Mouse (Mus musculus) neural tube, embryonic 12.5 days (tissue): ENCODE results near the gene Tom1l1. TPM values are rescaled to one million over a fixed set of nuclear protein-coding genes. Genes with fewer than 3 reads are reported as not detected.

Experiments
- ATAC-seq: fragments of 200-750 bp; cut with Nextera tagmentation; 2 replicates; pipeline ENCODE4 v1.8.0; 2017; ENCODE audit warnings: low read depth, mild to moderate bottlenecking, moderate TSS enrichment, moderate library complexity; ENCODE audit not compliant: low FRiP score
- H3K27ac ChIP-seq: fragments of 300-500 bp; sonication (generic); 2 replicates; pipeline ENCODE4 v1.5.1; 2016
- H3K27me3 ChIP-seq: fragments of 300-500 bp; sonication (generic); replicated peaks from 2 replicates; pipeline ENCODE4 v1.6.1; 2016; ENCODE audit warnings: mild to moderate bottlenecking
- H3K36me3 ChIP-seq: fragments of 300-500 bp; sonication (generic); 2 replicates; pipeline ENCODE4 v1.6.1; 2016; ENCODE audit warnings: mild to moderate bottlenecking
- H3K4me1 ChIP-seq: fragments of 300-500 bp; sonication (generic); 2 replicates; pipeline ENCODE4 v1.6.1; 2016
- H3K4me2 ChIP-seq: fragments of 300-500 bp; sonication (generic); replicated peaks from 2 replicates; pipeline ENCODE4 v1.6.1; 2016; ENCODE audit warnings: mild to moderate bottlenecking
- H3K4me3 ChIP-seq: fragments of 300-500 bp; sonication (generic); 2 replicates; pipeline ENCODE4 v1.5.1; 2016
- H3K9ac ChIP-seq: fragments of 300-500 bp; sonication (generic); 2 replicates; pipeline ENCODE4 v1.6.1; 2016; ENCODE audit warnings: mild to moderate bottlenecking
- H3K9me3 ChIP-seq: fragments of 300-500 bp; sonication (generic); 2 replicates; pipeline ENCODE4 v1.6.1; 2016; ENCODE audit warnings: mild to moderate bottlenecking
- WGBS: fragments of 180-500 bp; shearing (Covaris S2); methylation state at CpG from one replicate; pipeline ENCODE4 v1.1.7; 2016; 5-methylcytosine and 5-hydroxymethylcytosine counted together
- polyA plus RNA-seq: library from polyadenylated mRNA; unstranded; fragments of >200 nt; fragmentation: Nextera tagmentation; extraction: Ambion mirVana; gene quantifications from 2 replicates; pipeline ENCODE4 v1.2.1, GENCODE M21; 2016

Gene Tom1l1
- polyA plus RNA-seq, 1 experiment from 2014 or later, result 18.0 TPM

DNA sequence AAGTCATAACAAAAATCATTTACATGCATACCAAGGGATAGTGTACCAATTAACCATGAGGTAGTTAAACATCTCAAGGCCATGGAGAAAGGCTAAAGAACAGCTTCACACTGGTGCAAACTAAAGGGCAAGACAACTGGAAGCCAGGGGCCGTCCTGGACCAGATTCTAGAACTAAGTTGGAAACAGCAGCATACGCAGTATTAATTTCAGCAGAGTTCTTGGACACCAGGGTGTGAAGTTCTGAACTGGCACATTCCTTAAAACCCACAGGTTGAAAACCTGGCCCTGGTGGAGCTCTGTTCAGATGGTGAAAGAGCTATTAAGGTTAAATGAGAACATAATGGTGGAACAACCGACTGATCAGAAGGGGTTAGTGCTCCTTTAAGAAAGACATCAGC lies 53.5 kb downstream of the Tom1l1 start:
- H3K27me3 ChIP-seq, result no peaks in the 10 kb centered on the region
- H3K36me3 ChIP-seq, result no peaks in the 10 kb centered on the region
- WGBS, result 90% methylated on average over 3 of the region's 3 CpGs
- ATAC-seq, result no peak
- no peaks in the 10 kb centered on the region for H3K9me3 ChIP-seq
- H3K4me3 ChIP-seq, result no peak overlapping the region
- no peak overlapping the region for H3K4me2 ChIP-seq
- H3K9ac ChIP-seq, result no peak overlapping the region
- peaks cover 11% of the 10 kb centered on the region for H3K4me1 ChIP-seq
- no peak overlapping the region for H3K27ac ChIP-seq

DNA sequence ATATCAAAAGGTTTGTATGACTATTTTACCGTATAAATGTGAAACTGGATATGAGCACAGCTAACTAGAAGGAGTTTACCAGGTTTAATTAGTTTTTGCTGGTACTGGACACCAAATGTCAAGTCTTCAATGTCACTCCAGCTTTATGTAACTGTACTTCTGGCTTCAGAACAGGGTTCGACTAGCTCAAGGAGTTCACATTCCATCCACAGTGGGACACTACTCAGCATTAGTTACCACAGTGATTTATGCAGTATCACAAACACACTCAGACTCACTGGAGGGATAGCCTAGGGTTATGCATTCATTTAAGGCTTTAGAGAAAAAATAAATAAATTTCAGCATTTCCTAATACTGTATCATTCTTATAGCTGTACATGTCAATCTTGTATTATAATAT lies 55.7 kb downstream of the Tom1l1 start:
- H3K4me2 ChIP-seq, result no peak overlapping the region
- no peaks in the 10 kb centered on the region for H3K9me3 ChIP-seq
- peaks cover 9% of the 10 kb centered on the region; the same call in 1 of the 2 replicates for H3K4me1 ChIP-seq
- ATAC-seq, result no peak
- H3K27ac ChIP-seq, result no peak overlapping the region
- no peaks in the 10 kb centered on the region for H3K36me3 ChIP-seq
- H3K4me3 ChIP-seq, result no peak overlapping the region
- no peak overlapping the region for H3K9ac ChIP-seq
- no peaks in the 10 kb centered on the region for H3K27me3 ChIP-seq
- 76% methylated on average over 2 of the region's 2 CpGs for WGBS

DNA sequence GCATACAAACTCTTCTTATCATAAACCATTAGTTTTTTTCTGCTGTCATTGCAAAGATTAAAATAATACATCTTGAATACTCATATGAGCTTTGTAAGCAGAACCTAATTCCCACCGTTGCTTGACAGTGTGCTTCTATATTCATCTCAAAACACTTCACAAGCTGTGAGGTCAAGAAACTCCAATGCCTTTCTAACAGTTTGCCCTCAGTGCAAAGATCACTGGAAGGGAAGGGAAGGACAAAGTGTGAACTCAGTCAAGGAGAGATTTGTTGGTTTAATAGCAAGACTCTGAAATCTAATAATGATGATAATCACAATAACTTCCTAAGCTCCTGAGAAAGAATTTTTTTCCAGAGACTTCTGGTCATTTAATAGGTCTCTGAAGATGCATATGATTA lies 60.4 kb downstream of the Tom1l1 start:
- Histone ChIP-seq H3K9ac (no peak overlapping the region), H3K27me3 (no peaks in the 10 kb centered on the region), H3K4me2 (no peak overlapping the region), H3K9me3 (no peaks in the 10 kb centered on the region), H3K4me3 (no peak overlapping the region), H3K36me3 (no peaks in the 10 kb centered on the region), H3K27ac (no peak overlapping the region), H3K4me1 (no peaks in the 10 kb centered on the region)
- no peak for ATAC-seq
- WGBS, result 86% methylated on average over 1 of the region's 1 CpGs

DNA sequence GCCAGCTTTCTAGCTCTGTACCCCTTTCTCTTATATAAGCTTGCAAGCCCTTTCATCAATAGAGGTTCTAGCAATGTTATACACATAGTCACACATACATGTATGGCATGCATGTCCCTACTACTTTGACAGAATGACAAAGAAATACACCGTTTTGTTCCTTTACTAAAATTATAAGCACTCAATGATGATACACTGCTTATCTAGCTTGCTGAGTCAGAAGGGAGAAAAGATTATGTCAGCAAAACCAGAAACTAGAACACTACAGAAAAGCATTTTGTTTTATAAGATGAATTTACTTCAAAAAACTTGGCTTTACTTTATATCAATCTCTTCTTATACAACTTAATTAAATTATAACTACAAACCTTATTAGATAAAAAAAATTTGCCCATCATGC lies 63.0 kb downstream of the Tom1l1 start:
- H3K4me3 ChIP-seq, result no peak overlapping the region
- 94% methylated on average over 1 of the region's 1 CpGs for whole genome bisulfite sequencing
- H3K4me2 ChIP-seq, result no peak overlapping the region
- no peak overlapping the region for H3K9ac ChIP-seq
- H3K9me3 ChIP-seq, result no peaks in the 10 kb centered on the region
- H3K27ac ChIP-seq, result no peak overlapping the region
- no peak for ATAC-seq
- no peaks in the 10 kb centered on the region for H3K36me3 ChIP-seq
- no peaks in the 10 kb centered on the region for H3K27me3 ChIP-seq
- no peaks in the 10 kb centered on the region for H3K4me1 ChIP-seq

DNA sequence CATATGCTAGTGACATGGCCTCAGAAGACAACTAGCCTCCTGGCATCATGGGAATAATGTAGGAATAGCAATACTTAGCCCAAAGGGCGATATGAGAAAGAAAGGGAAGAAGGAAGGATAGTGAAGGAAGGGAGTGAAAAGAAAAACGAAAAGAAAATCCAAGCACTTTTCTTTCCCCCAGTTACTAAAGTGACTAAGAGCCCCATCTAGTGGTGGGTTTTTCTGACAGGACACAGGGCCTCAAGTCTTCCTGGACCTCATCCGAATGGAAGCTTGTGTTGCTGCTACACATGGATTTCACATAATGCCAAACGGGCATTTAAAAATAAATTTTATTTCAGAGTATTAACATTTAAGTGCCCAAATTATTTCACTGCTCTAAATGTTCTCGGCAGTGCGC lies 64.7 kb downstream of the Tom1l1 start:
- no peak overlapping the region for H3K9ac ChIP-seq
- H3K36me3 ChIP-seq, result peaks cover 3% of the 10 kb centered on the region; the same call in 1 of the 2 replicates
- H3K4me2 ChIP-seq, result no peak overlapping the region
- H3K4me1 ChIP-seq, result no peaks in the 10 kb centered on the region
- WGBS, result 63% methylated on average over 6 of the region's 6 CpGs
- H3K9me3 ChIP-seq, result no peaks in the 10 kb centered on the region
- no peak overlapping the region for H3K27ac ChIP-seq
- H3K27me3 ChIP-seq, result no peaks in the 10 kb centered on the region
- H3K4me3 ChIP-seq, result no peak overlapping the region
- no peak for ATAC-seq

DNA sequence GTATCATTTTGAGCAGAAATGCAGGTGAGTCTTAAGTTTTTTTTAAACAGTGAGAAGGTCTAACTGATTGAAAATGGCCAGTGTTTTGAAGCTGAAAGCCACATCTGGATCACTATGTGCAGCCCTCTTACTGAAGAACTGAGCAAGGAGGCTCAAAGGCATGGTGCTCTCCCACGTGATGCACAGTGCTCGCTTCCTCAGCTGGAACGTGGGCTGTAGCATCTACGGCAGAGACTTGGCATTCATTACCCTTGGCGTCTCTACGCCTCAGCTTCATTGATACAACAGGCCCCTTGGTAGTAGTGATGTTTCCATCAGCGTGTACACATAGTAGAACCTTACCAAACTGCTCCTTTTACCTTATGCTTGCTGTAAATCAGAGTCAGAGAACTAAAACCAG lies 65.7 kb downstream of the Tom1l1 start:
- no peaks in the 10 kb centered on the region for H3K9me3 ChIP-seq
- ATAC-seq, result no peak
- H3K4me2 ChIP-seq, result no peak overlapping the region
- H3K9ac ChIP-seq, result no peak overlapping the region
- 90% methylated on average over 7 of the region's 7 CpGs for WGBS
- H3K27ac ChIP-seq, result no peak overlapping the region
- H3K36me3 ChIP-seq, result peaks cover 12% of the 10 kb centered on the region
- no peaks in the 10 kb centered on the region for H3K27me3 ChIP-seq
- H3K4me1 ChIP-seq, result no peaks in the 10 kb centered on the region
- no peak overlapping the region for H3K4me3 ChIP-seq

DNA sequence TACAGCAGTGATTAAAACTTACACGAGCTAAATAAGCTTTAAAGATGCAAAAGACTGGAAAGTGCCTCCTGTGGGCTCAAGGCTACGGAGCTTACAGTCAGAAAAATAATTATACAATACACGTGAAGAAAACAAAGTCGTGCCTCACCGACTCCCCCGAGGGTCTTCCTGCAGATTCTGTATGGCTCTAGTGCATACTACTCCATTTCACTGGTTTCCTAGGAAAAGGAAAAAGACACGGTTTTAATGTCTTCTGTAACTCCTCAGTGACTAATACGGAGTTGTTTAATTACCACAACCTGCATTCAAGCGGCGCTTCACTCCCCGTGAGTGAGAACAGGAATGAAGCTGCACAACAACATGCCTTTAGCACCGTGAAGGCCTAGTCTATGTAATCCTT lies 66.1 kb downstream of the Tom1l1 start:
- Histone ChIP-seq H3K4me2 (no peak overlapping the region), H3K36me3 (peaks cover 12% of the 10 kb centered on the region), H3K9ac (no peak overlapping the region), H3K27me3 (no peaks in the 10 kb centered on the region), H3K27ac (no peak overlapping the region), H3K4me3 (no peak overlapping the region), H3K9me3 (no peaks in the 10 kb centered on the region), H3K4me1 (no peaks in the 10 kb centered on the region)
- WGBS, result 89% methylated on average over 12 of the region's 12 CpGs
- no peak for ATAC-seq

DNA sequence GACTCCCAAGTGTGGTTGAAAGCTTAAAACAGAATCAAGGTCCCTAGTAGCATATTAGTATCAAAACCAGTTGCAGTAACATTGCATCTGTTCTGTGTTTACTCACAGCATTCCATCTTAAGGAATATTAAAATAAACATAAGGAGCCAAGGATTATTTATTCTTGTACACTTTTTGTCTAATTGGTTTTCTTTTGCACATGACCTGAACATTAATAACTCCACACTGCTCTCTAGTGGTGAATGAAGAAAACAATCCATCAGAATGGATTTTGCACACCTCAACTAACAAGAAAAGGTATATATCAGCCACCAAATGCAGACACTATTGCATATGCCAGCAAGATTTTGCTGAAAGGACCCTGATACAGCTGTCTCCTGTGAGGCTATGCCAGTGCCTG lies 71.7 kb downstream of the Tom1l1 start:
- H3K4me3 ChIP-seq, result no peak overlapping the region
- H3K27ac ChIP-seq, result no peak overlapping the region
- H3K9me3 ChIP-seq, result no peaks in the 10 kb centered on the region
- H3K36me3 ChIP-seq, result peaks cover 18% of the 10 kb centered on the region
- no peak overlapping the region for H3K4me2 ChIP-seq
- no peak for ATAC-seq
- H3K27me3 ChIP-seq, result no peaks in the 10 kb centered on the region
- H3K4me1 ChIP-seq, result no peaks in the 10 kb centered on the region
- no peak overlapping the region for H3K9ac ChIP-seq

DNA sequence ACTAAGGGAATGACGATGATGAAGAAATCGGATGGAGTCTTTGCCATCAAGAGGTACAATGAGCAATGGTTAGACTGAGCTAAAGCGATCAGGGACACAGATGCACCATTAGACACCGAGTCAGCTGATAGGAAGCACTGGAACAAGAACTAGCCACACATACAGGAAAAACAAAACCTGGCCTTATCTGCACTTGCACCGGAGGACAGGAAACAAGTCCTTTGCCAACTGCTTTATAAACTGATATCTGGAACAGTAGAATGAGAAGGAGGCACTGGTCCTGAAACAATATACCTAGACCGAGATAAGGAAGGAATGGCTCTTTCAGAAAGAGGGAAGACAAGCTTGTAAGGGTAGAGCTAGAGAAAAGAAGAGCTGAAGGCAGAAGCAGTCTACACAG lies 73.4 kb downstream of the Tom1l1 start:
- Histone ChIP-seq H3K27ac (no peak overlapping the region), H3K36me3 (peaks cover 18% of the 10 kb centered on the region), H3K4me1 (no peaks in the 10 kb centered on the region), H3K9ac (no peak overlapping the region), H3K9me3 (no peaks in the 10 kb centered on the region), H3K4me2 (no peak overlapping the region), H3K4me3 (no peak overlapping the region), H3K27me3 (no peaks in the 10 kb centered on the region)
- 95% methylated on average over 6 of the region's 6 CpGs for WGBS
- ATAC-seq, result no peak

DNA sequence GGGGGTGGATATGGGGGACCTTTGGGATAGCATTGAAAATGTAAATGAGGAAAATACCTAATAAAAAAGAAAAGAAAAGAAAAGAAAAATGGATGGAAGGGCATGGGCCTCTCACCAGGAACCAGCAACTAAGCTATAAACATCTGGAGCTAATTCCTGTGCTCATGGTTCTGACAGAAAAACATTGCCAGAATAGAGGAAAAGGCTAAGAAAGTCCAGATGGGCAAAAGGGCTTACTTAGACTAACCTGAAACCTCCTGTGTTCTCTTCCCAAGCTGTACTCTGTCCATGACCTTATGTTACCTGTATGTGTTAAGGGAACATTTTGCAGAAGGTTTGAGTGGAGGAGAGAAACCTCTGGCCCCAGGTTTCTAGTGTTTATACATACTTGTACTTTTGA lies 76.0 kb downstream of the Tom1l1 start:
- no peak overlapping the region for H3K4me3 ChIP-seq
- H3K36me3 ChIP-seq, result peaks cover 10% of the 10 kb centered on the region
- H3K27me3 ChIP-seq, result no peaks in the 10 kb centered on the region
- ATAC-seq, result no peak
- no peak overlapping the region for H3K27ac ChIP-seq
- H3K4me2 ChIP-seq, result no peak overlapping the region
- H3K4me1 ChIP-seq, result no peaks in the 10 kb centered on the region
- no peaks in the 10 kb centered on the region for H3K9me3 ChIP-seq
- H3K9ac ChIP-seq, result no peak overlapping the region

DNA sequence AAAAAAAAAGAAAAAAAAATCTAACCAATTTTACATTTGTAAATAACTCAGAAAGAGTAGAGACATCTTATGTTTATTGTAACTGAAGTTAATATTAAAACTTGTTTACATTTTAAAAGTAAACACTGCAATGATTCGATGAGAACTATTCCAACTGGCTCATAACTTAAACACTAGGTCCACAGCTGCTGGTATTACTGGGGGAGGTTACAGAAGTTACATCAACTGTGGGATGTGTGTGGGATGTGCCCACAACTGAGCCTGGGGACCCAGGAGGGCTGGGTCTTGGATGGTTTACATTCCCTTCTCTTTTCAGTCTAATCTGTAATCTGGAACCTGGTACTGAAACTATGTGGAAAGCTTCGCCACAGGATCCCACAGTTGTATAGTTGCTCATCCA lies 85.1 kb downstream of the Tom1l1 start:
- Histone ChIP-seq H3K4me1 (no peaks in the 10 kb centered on the region), H3K9ac (no peak overlapping the region), H3K27me3 (no peaks in the 10 kb centered on the region), H3K36me3 (peaks cover 34% of the 10 kb centered on the region), H3K4me3 (no peak overlapping the region), H3K9me3 (no peaks in the 10 kb centered on the region), H3K27ac (no peak overlapping the region), H3K4me2 (no peak overlapping the region)
- 100% methylated on average over 2 of the region's 2 CpGs for WGBS
- no peak for ATAC-seq

DNA sequence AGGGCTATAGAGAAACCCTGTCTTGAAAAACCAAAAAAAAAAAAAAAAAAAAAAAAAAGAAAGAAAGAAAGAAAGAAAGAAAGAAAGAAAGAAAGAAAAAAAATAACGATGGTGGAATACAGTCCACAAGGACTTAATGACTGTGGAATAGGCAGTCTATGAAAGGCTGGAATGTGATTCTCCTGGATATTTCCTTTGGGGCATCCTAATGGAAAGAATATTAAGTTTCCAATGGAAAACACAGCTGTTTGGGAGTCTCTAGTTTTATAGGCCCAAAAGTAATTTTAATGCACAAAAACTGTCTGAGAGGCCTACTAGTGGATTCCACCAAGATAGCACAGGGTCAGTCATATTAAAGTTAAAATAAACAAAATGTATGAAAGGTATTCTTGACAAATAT lies 92.3 kb downstream of the Tom1l1 start:
- Histone ChIP-seq H3K27me3 (no peaks in the 10 kb centered on the region), H3K27ac (no peak overlapping the region), H3K36me3 (peaks cover 38% of the 10 kb centered on the region), H3K9ac (no peak overlapping the region), H3K4me3 (no peak overlapping the region), H3K4me2 (no peak overlapping the region), H3K9me3 (0 out of 2 replicates have a peak, but pooled peaks cover 4% of the 10 kb centered on the region), H3K4me1 (no peaks in the 10 kb centered on the region)
- no peak for ATAC-seq
- 96% methylated on average over 1 of the region's 1 CpGs for WGBS
